Mouse (Mus musculus) ES-Bruce4 (cell line): Measurements from ENCODE around the gene Serpina3c.

Source experiments
- CTCF ChIP-seq: IDR thresholded peaks from one replicate; pipeline ENCODE4 v1.8.1; 2011; ENCODE audit warnings: low read depth, low read length
- POLR2A ChIP-seq: IDR thresholded peaks from one replicate; pipeline ENCODE4 v1.8.1; 2011; ENCODE audit warnings: low read length; ENCODE audit not compliant: insufficient read depth

DNA sequence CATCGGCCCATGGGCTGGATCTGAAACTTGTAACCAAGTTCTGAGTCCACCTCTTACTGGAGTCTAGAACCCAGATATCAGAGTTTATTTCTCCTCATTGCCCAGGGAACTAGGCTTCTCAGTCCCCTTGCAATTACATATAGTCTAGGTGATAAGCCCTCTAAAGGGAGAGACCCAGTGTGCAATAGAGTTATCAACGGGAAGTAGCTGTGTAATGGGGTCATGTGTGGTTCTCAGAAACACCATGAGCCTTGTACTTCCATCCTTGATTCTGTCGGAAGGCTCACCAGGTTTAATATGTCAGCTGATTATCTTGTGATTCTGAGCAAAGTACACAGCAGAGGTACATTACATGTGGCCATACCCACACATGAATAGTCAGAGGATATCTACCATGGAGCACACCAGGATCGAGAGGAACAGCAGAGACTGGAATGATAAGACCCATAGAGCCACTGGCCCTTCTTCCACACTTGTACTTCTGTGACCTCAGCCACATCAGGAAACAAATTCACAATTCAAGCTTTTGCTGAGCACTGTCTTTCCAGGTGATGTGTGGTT lies 13.0 kb downstream of the Serpina3c start:
- TF ChIP-seq POLR2A: no peak
- TF ChIP-seq CTCF: no peak
